18 mouse cellular contexts compared by ENCODE assay signal in genomic region chr5:85992805-85993721, GRCm38 (mm10).
DNase-seq lines count a peak whose midpoint lies in the region; ATAC-seq and TF ChIP-seq lines count a peak whose summit lies in the region.
"Had no signal": no experiment of that assay in that cellular context is flagged by ENCODE, and none has a peak within 500 bp of the region (broad histone marks: within the 10 kb centered on the region; RNA-seq: fewer than 3 reads in every experiment).

No protein-coding gene starts in this region.

- no peaks in the 10 kb centered on the region for H3K4me1 ChIP-seq in hindbrain, embryonic 12.5 days
- H3K4me1 ChIP-seq in hindbrain, embryonic 16.5 days (ENCODE audit: control insufficient read depth, insufficient read depth, low read depth, low read length): no peaks in the 10 kb centered on the region
- H3K4me1 ChIP-seq in lung, postnatal 0 days (ENCODE audit: insufficient read depth, low read depth, low read length): no peaks in the 10 kb centered on the region
- H3K4me1 ChIP-seq in hindbrain, embryonic 14.5 days (replicated peaks; ENCODE audit: control insufficient read depth, insufficient read depth, low read length): no peaks in the 10 kb centered on the region
- H3K4me1 ChIP-seq: megakaryocyte, embryonic 14.5 days had no signal

- ATAC-seq in cerebellum, adult (ENCODE audit: insufficient number of reproducible peaks, low FRiP score, low TSS enrichment): peak; percentile 36; the same call in 1 of the 2 replicates
- ATAC-seq in hindbrain, embryonic 12.5 days (ENCODE audit: low FRiP score): 0 out of 2 replicates have a peak, but pooled peaks have one; percentile 16
- no peak for ATAC-seq in hindbrain, embryonic 16.5 days
- peak; percentile 12; the same call in 1 of the 2 replicates for ATAC-seq in lung, postnatal 0 days
- ATAC-seq in hindbrain, embryonic 14.5 days (ENCODE audit: low FRiP score): peak; percentile 41; the same call in 1 of the 2 replicates
- ATAC-seq: CD4-positive, CD25-positive, alpha-beta regulatory T cell, adult 4 months; liver, postnatal 0 days had no signal

- H3K9me3 ChIP-seq in hindbrain, embryonic 12.5 days (replicated peaks): no peaks in the 10 kb centered on the region
- no peaks in the 10 kb centered on the region for H3K9me3 ChIP-seq in hindbrain, embryonic 16.5 days (ENCODE audit: control insufficient read depth, low read length)
- H3K9me3 ChIP-seq in lung, postnatal 0 days (ENCODE audit: low read length): no peaks in the 10 kb centered on the region
- no peaks in the 10 kb centered on the region for H3K9me3 ChIP-seq in hindbrain, embryonic 14.5 days (ENCODE audit: control insufficient read depth, low read length)
- H3K9me3 ChIP-seq: G1E had no signal

- no peak overlapping the region for H3K9ac ChIP-seq in hindbrain, embryonic 12.5 days
- H3K9ac ChIP-seq in hindbrain, embryonic 16.5 days (ENCODE audit: low read depth, low read length): no peak overlapping the region
- H3K9ac ChIP-seq in lung, postnatal 0 days (replicated peaks; ENCODE audit: low read depth): no peak overlapping the region
- no peak overlapping the region for H3K9ac ChIP-seq in hindbrain, embryonic 14.5 days
- H3K9ac ChIP-seq: liver, postnatal 0 days had no signal

- H3K36me3 ChIP-seq in hindbrain, embryonic 12.5 days: no peaks in the 10 kb centered on the region
- no peaks in the 10 kb centered on the region for H3K36me3 ChIP-seq in hindbrain, embryonic 16.5 days (ENCODE audit: control insufficient read depth, insufficient read depth, low read length)
- H3K36me3 ChIP-seq in lung, postnatal 0 days (ENCODE audit: insufficient read depth, low read length): no peaks in the 10 kb centered on the region
- no peaks in the 10 kb centered on the region for H3K36me3 ChIP-seq in hindbrain, embryonic 14.5 days (replicated peaks; ENCODE audit: control insufficient read depth, insufficient read depth)
- H3K36me3 ChIP-seq: G1E had no signal

- no peak for DNase-seq in cerebellum, postnatal 10 days
- no peak for DNase-seq in lung, postnatal 0 days (ENCODE audit: low spot score)
- no peak for DNase-seq in lung, postnatal 14 days
- DNase-seq in hindbrain, embryonic 14.5 days (ENCODE audit: low spot score): no peak
- DNase-seq in adrenal gland, adult 18-20 months (ENCODE audit: low spot score in 2 of 2): no peak
- DNase-seq: kidney, adult 11 months; layer of hippocampus, adult 9-11 months; liver; liver, postnatal 0 days; spleen, adult 18-20 months; thymus, adult 18-20 months had no signal

- no peak for TF ChIP-seq CTCF in lung, postnatal 0 days (IDR thresholded peaks at IDR 0.05)

- no peak overlapping the region for H3K4me2 ChIP-seq in hindbrain, embryonic 12.5 days (replicated peaks)
- no peak overlapping the region for H3K4me2 ChIP-seq in hindbrain, embryonic 16.5 days (ENCODE audit: low read length)
- no peak overlapping the region for H3K4me2 ChIP-seq in lung, postnatal 0 days (replicated peaks; ENCODE audit: low read depth, low read length)
- H3K4me2 ChIP-seq in hindbrain, embryonic 14.5 days (replicated peaks): no peak overlapping the region
- H3K4me2 ChIP-seq: heart, embryonic 11.5 days had no signal

- TF ChIP-seq EP300 in lung, postnatal 0 days (IDR thresholded peaks at IDR 0.05): no peak

- H3K27ac ChIP-seq in hindbrain, embryonic 12.5 days: no peak overlapping the region
- H3K27ac ChIP-seq in hindbrain, embryonic 16.5 days (ENCODE audit: low read depth, low read length): no peak overlapping the region
- H3K27ac ChIP-seq in lung, postnatal 0 days (ENCODE audit: low read length): no peak overlapping the region
- no peak overlapping the region for H3K27ac ChIP-seq in hindbrain, embryonic 14.5 days

- H3K4me3 ChIP-seq in hindbrain, embryonic 12.5 days: no peak overlapping the region
- H3K4me3 ChIP-seq in hindbrain, embryonic 16.5 days (ENCODE audit: low read length): no peak overlapping the region
- no peak overlapping the region for H3K4me3 ChIP-seq in lung, postnatal 0 days (ENCODE audit: low read depth, low read length)
- H3K4me3 ChIP-seq in hindbrain, embryonic 14.5 days (replicated peaks; ENCODE audit: low read length): no peak overlapping the region
- H3K4me3 ChIP-seq: megakaryocyte, embryonic 14.5 days had no signal

- no peaks in the 10 kb centered on the region for H3K27me3 ChIP-seq in hindbrain, embryonic 12.5 days
- H3K27me3 ChIP-seq in hindbrain, embryonic 16.5 days (replicated peaks; ENCODE audit: control insufficient read depth, insufficient read depth, low read length): no peaks in the 10 kb centered on the region
- H3K27me3 ChIP-seq in lung, postnatal 0 days (replicated peaks; ENCODE audit: insufficient read depth, low read length): no peaks in the 10 kb centered on the region
- H3K27me3 ChIP-seq in hindbrain, embryonic 14.5 days (ENCODE audit: control insufficient read depth, insufficient read depth, low read length): no peaks in the 10 kb centered on the region
- H3K27me3 ChIP-seq: megakaryocyte, embryonic 14.5 days had no signal

- 83% methylated on average over 4 of the region's 4 CpGs for WGBS in hindbrain, embryonic 12.5 days
- WGBS in hindbrain, embryonic 16.5 days: 98% methylated on average over 4 of the region's 4 CpGs
- WGBS in lung, postnatal 0 days: 82% methylated on average over 4 of the region's 4 CpGs
- WGBS in hindbrain, embryonic 14.5 days: 88% methylated on average over 4 of the region's 4 CpGs
